Mouse (Mus musculus) liver, embryonic 12.5 days (tissue): ENCODE results near the gene Hoxa13. TPM values are rescaled to one million over a fixed set of nuclear protein-coding genes. Genes with fewer than 3 reads are reported as not detected.

Experiments
- ATAC-seq: fragments of 200-750 bp; cut with Nextera tagmentation; 2 replicates; pipeline ENCODE4 v1.8.0; 2017; ENCODE audit warnings: moderate number of reproducible peaks, mild to moderate bottlenecking, moderate library complexity
- H3K27ac ChIP-seq: fragments of 300-500 bp; sonication (generic); 2 replicates; pipeline ENCODE4 v1.5.1; 2016; ENCODE audit warnings: mild to moderate bottlenecking
- H3K27me3 ChIP-seq: fragments of 300-500 bp; sonication (generic); replicated peaks from 2 replicates; pipeline ENCODE4 v1.6.1; 2016; ENCODE audit warnings: mild to moderate bottlenecking, moderate library complexity
- H3K36me3 ChIP-seq: fragments of 300-500 bp; sonication (generic); 2 replicates; pipeline ENCODE4 v1.6.1; 2016; ENCODE audit warnings: mild to moderate bottlenecking, moderate library complexity
- H3K4me1 ChIP-seq: fragments of 300-500 bp; sonication (generic); 2 replicates; pipeline ENCODE4 v1.6.1; 2016
- H3K4me2 ChIP-seq: fragments of 300-500 bp; sonication (generic); 2 replicates; pipeline ENCODE4 v1.6.1; 2016; ENCODE audit warnings: mild to moderate bottlenecking, moderate library complexity
- H3K4me3 ChIP-seq: fragments of 300-500 bp; sonication (generic); 2 replicates; pipeline ENCODE4 v1.5.1; 2016; ENCODE audit warnings: mild to moderate bottlenecking, moderate library complexity
- H3K9ac ChIP-seq: fragments of 300-500 bp; sonication (generic); 2 replicates; pipeline ENCODE4 v1.6.1; 2016; ENCODE audit warnings: mild to moderate bottlenecking, moderate library complexity
- H3K9me3 ChIP-seq: fragments of 300-500 bp; sonication (generic); replicated peaks from 2 replicates; pipeline ENCODE4 v1.6.1; 2016; ENCODE audit warnings: mild to moderate bottlenecking, moderate library complexity
- WGBS: fragments of 180-500 bp; shearing (Covaris S2); methylation state at CpG from one replicate; pipeline ENCODE4 v1.1.7; 2016; ENCODE audit not compliant: insufficient replicate concordance; 5-methylcytosine and 5-hydroxymethylcytosine counted together
- polyA plus RNA-seq: library from polyadenylated mRNA; unstranded; fragments of >200 nt; fragmentation: Nextera tagmentation; extraction: Ambion mirVana; gene quantifications from 2 replicates; pipeline ENCODE4 v1.2.1, GENCODE M21; 2016

The Hoxa13 gene
- polyA plus RNA-seq, 1 experiment from 2014 or later: not detected

- Histone ChIP-seq H3K4me1 (peaks cover 17% of the 10 kb centered on the region), H3K4me2 (peak within 1 kb of the TSS; percentile 74), H3K9me3 (no peaks in the 10 kb centered on the region), H3K4me3 (peak within 1 kb of the TSS; percentile 53), H3K27me3 (peaks cover 100% of the 10 kb centered on the region), H3K27ac (no peak within 1 kb of the TSS), H3K9ac (no peak within 1 kb of the TSS; the same call in 1 of the 2 replicates), H3K36me3 (no peaks in the 10 kb centered on the region)
- WGBS: under 1% methylated on average over 46 of the region's 46 CpGs
- ATAC-seq: no peak
Observed at GRCm38 (mm10) chr6:52221337-52221992, 39.2 kb downstream of the Hoxa13 start, which contains the start of gene Hoxa7. Gene Hoxa7 (minus strand): TSS chr6:52221854.

GRCm38 (mm10) chr6:52220865-52221310 is 39.8 kb downstream of the Hoxa13 start:
- Histone ChIP-seq H3K4me3 (peak overlapping the region; percentile 53), H3K27ac (no peak overlapping the region), H3K4me2 (peak overlapping the region; percentile 74), H3K4me1 (peaks cover 17% of the 10 kb centered on the region), H3K9me3 (no peaks in the 10 kb centered on the region), H3K27me3 (peaks cover 100% of the 10 kb centered on the region), H3K36me3 (no peaks in the 10 kb centered on the region), H3K9ac (no peak overlapping the region; the same call in 1 of the 2 replicates)
- WGBS: 9% methylated on average over 12 of the region's 12 CpGs
- ATAC-seq: no peak

- no peak for ATAC-seq
- 20% methylated on average over 32 of the region's 32 CpGs for WGBS
- H3K4me1 ChIP-seq: peaks cover 17% of the 10 kb centered on the region
- no peaks in the 10 kb centered on the region for H3K9me3 ChIP-seq
- peaks cover 100% of the 10 kb centered on the region for H3K27me3 ChIP-seq
- H3K36me3 ChIP-seq: no peaks in the 10 kb centered on the region
- no peak overlapping the region for H3K4me2 ChIP-seq
- no peak overlapping the region for H3K4me3 ChIP-seq
- H3K27ac ChIP-seq: no peak overlapping the region
- H3K9ac ChIP-seq: no peak overlapping the region
Observed at GRCm38 (mm10) chr6:52220003-52220864, 40.4 kb downstream of the Hoxa13 start.

GRCm38 (mm10) chr6:52219234-52219942 is 41.3 kb downstream of the Hoxa13 start:
- no peak for ATAC-seq
- no peaks in the 10 kb centered on the region for H3K9me3 ChIP-seq
- H3K4me3 ChIP-seq: no peak overlapping the region
- WGBS: 30% methylated on average over 9 of the region's 9 CpGs
- peaks cover 100% of the 10 kb centered on the region for H3K27me3 ChIP-seq
- peaks cover 17% of the 10 kb centered on the region for H3K4me1 ChIP-seq
- H3K9ac ChIP-seq: no peak overlapping the region
- no peaks in the 10 kb centered on the region for H3K36me3 ChIP-seq
- no peak overlapping the region for H3K4me2 ChIP-seq
- H3K27ac ChIP-seq: no peak overlapping the region

DNA sequence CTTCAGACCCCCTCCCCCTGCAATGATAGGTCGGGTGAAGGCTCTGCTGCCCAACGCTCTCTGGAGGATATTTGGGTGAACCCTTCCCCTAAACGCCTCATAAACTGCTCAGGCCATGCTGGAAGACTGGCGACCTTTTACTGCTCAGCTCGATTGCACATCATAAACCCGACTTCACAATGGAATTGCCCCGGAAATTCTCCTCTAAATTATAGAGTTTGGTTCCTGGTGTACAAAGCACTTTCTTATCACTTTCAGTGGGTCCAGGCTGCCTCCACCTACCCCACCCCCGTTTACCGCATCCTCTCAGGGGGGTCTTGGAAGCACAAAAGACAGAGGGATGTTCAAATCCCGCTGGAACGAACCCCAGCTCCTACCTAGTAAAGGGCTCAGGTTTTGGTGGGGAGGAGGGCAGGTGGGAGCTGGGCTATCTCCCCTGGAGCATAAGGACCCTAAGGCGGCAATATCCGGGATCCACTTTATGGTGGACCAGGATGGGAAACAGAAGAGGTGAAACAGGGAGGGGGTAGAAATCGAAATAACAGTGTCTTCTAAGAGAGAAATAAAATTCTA is 42.0 kb downstream of the Hoxa13 start:
- WGBS: 9% methylated on average over 14 of the region's 14 CpGs
- H3K36me3 ChIP-seq: no peaks in the 10 kb centered on the region
- H3K9me3 ChIP-seq: no peaks in the 10 kb centered on the region
- peaks cover 100% of the 10 kb centered on the region for H3K27me3 ChIP-seq
- no peak for ATAC-seq
- no peak overlapping the region for H3K9ac ChIP-seq
- no peak overlapping the region for H3K4me3 ChIP-seq
- no peak overlapping the region for H3K4me2 ChIP-seq
- H3K27ac ChIP-seq: no peak overlapping the region
- H3K4me1 ChIP-seq: peaks cover 17% of the 10 kb centered on the region

DNA sequence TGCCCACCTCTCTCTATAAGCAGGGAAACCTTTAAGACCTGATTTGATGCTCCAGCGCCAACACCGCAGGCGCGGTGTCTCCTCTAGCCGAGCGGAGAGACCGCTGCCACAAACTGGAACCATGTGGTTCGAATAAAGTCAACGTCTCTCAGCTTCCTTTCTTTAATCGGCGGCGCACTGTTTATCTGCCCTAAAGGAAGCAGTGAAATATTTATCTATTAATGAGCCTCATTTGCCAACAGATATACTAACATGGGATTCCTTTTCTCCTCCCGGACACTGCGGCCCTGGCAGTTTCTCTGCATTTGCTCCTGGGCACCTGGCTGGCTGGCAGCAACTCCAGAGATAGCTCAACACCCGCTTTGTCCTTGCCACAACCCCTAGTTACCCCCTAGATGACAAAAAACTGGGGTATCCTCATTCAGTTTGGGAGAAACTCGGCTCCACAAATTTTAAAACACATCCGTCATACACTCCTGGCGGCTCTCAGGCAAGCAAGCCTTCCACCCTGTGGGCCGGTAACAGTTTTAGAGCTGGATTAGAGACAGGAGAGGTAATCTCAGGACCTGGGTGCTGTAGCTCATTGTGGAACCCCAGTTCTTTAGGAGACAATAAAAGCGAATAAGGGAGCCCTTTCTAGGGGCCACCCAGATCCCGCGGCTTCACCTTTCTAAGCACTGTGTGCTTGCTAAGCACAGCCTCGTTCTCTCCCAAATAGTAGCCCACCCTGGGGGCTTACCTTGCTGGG is 42.6 kb downstream of the Hoxa13 start:
- peaks cover 100% of the 10 kb centered on the region for H3K27me3 ChIP-seq
- H3K36me3 ChIP-seq: no peaks in the 10 kb centered on the region
- 7% methylated on average over 23 of the region's 23 CpGs for WGBS
- H3K27ac ChIP-seq: no peak overlapping the region
- peak overlapping the region; percentile 51 for H3K4me2 ChIP-seq
- H3K4me1 ChIP-seq: peaks cover 17% of the 10 kb centered on the region
- H3K9me3 ChIP-seq: no peaks in the 10 kb centered on the region
- H3K9ac ChIP-seq: no peak overlapping the region
- no peak overlapping the region for H3K4me3 ChIP-seq
- ATAC-seq: no peak

GRCm38 (mm10) chr6:52217459-52217768 is 43.3 kb downstream of the Hoxa13 start:
- WGBS: under 1% methylated on average over 25 of the region's 25 CpGs

GRCm38 (mm10) chr6:52216691-52217458 is 43.8 kb downstream of the Hoxa13 start:
- peak overlapping the region; percentile 51 for H3K4me2 ChIP-seq
- WGBS: 2% methylated on average over 60 of the region's 60 CpGs
- no peaks in the 10 kb centered on the region for H3K9me3 ChIP-seq
- ATAC-seq: no peak
- no peak overlapping the region for H3K9ac ChIP-seq
- peak overlapping the region; percentile 32 for H3K4me3 ChIP-seq
- no peaks in the 10 kb centered on the region for H3K36me3 ChIP-seq
- H3K27me3 ChIP-seq: peaks cover 100% of the 10 kb centered on the region
- peaks cover 21% of the 10 kb centered on the region for H3K4me1 ChIP-seq
- no peak overlapping the region for H3K27ac ChIP-seq

More at GRCm38 (mm10) chr6:52217459-52217768, 43.3 kb downstream of the Hoxa13 start:
- H3K9me3 ChIP-seq: no peaks in the 10 kb centered on the region
- peaks cover 20% of the 10 kb centered on the region for H3K4me1 ChIP-seq
- H3K27ac ChIP-seq: no peak overlapping the region
- peak overlapping the region; percentile 51 for H3K4me2 ChIP-seq
- no peak overlapping the region for H3K9ac ChIP-seq
- peak overlapping the region; percentile 32 for H3K4me3 ChIP-seq
- no peak for ATAC-seq
- peaks cover 100% of the 10 kb centered on the region for H3K27me3 ChIP-seq
- no peaks in the 10 kb centered on the region for H3K36me3 ChIP-seq

- WGBS: 4% methylated on average over 30 of the region's 30 CpGs
- Histone ChIP-seq H3K9me3 (no peaks in the 10 kb centered on the region), H3K4me3 (no peak overlapping the region), H3K27me3 (peaks cover 100% of the 10 kb centered on the region), H3K4me1 (peaks cover 15% of the 10 kb centered on the region), H3K27ac (no peak overlapping the region), H3K36me3 (no peaks in the 10 kb centered on the region), H3K4me2 (peak overlapping the region; percentile 22; the same call in 1 of the 2 replicates), H3K9ac (no peak overlapping the region)
- ATAC-seq: no peak
Observed at GRCm38 (mm10) chr6:52215771-52216535, 44.7 kb downstream of the Hoxa13 start.

DNA sequence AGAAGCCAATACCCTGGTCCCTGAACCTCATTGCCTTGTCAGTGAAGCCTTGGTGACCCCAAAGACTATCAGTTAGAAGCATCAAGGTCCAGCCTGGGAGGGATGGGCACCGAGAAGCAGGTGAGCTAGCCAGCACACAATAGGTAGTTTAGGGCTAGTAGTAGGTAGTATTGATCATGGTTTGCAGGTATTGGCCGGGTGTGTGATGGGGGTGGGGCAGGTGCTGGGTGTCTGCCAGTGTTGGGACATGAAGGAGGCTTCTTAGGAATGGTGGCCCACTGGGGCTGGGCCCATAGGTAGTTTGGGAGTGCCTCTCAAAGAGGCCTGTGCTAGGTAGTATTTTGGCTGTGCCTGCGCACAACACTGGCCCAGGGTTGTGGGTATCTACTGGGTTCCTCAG is 45.6 kb downstream of the Hoxa13 start:
- Histone ChIP-seq H3K4me1 (peaks cover 15% of the 10 kb centered on the region), H3K27me3 (peaks cover 100% of the 10 kb centered on the region), H3K9me3 (no peaks in the 10 kb centered on the region), H3K4me2 (no peak overlapping the region), H3K27ac (no peak overlapping the region), H3K36me3 (no peaks in the 10 kb centered on the region), H3K9ac (no peak overlapping the region), H3K4me3 (no peak overlapping the region)
- 11% methylated on average over 3 of the region's 3 CpGs for WGBS
- ATAC-seq: no peak
